Mouse (Mus musculus): ENCODE measurements around the gene Ggt6.
A peak's percentile ranks its signal among the peaks of the same experiment; 100 is the strongest.
"Not testable (repeated sequence)": the region's sequence is repeated elsewhere in the genome, so short reads cannot be mapped to it uniquely, and the experiment has no call there.

The Ggt6 gene

GRCm38 (mm10) chr11:72410521-72411092 is 24.7 kb upstream of the Ggt6 start:
- peak; percentile 80 for DNase-seq (ENCODE audit: low read depth, low spot score)

- peak; percentile 96 for DNase-seq (ENCODE audit: low read depth, low spot score)
These were observed 24.0 kb upstream of the Ggt6 start, which contains the start of gene Smtnl2 for GRCm38 (mm10) chr11:72411093-72411921. Smtnl2 (minus strand) TSS chr11:72411713.

GRCm38 (mm10) chr11:72411945-72412344 is 23.4 kb upstream of the Ggt6 start:
- no peak for DNase-seq (ENCODE audit: low read depth, low spot score)

GRCm38 (mm10) chr11:72413016-72413415 is 22.3 kb upstream of the Ggt6 start:
- no peak for DNase-seq (ENCODE audit: low read depth, low spot score)

GRCm38 (mm10) chr11:72413601-72414190 is 21.6 kb upstream of the Ggt6 start:
- DNase-seq (ENCODE audit: low read depth, low spot score), result no peak

GRCm38 (mm10) chr11:72415155-72415554 is 20.2 kb upstream of the Ggt6 start:
- DNase-seq (ENCODE audit: low read depth, low spot score), result no peak

DNA sequence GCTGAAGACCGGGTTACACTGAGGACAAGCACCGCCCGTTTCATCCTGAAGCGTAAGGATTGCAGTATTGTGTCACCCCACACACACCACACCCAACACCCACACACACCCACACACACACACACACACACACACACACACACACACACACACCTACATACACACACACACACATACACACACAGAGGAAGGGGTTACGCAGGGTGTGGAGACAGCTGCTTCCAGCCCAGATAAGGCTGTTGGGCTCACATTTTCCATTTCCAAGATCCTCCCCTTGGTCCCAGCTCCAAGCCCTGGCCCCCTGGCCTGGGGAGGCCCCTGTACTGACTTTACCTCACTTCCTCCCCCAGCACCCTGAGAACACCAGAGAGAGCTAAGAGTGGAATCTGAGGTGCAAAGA is 18.7 kb upstream of the Ggt6 start:
- no peak for DNase-seq (ENCODE audit: low read depth, low spot score)

GRCm38 (mm10) chr11:72417376-72417775 is 17.9 kb upstream of the Ggt6 start:
- no peak for DNase-seq (ENCODE audit: low read depth, low spot score)

GRCm38 (mm10) chr11:72418227-72418626 is 17.1 kb upstream of the Ggt6 start:
- DNase-seq (ENCODE audit: low read depth, low spot score), result no peak

DNA sequence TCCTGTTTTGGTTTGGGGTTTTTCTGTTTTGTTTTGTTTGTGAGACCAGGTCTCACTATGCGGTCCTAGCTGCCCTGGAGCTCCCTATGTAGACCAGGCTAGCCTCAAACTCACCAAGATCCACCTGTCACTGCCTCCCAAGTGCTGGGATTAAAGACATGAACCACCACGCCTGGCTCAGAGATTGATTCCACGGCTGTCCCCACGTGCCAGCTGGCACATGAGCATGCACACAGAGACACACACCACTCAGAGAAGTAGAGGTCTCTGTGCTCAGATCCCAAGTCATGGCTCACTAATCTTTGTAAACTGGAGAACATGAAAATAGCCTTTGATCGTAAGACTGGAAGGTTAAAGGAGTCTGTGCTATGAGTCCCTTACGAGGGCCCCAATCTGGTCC is 16.3 kb upstream of the Ggt6 start:
- no peak for DNase-seq (ENCODE audit: low read depth, low spot score)

DNA sequence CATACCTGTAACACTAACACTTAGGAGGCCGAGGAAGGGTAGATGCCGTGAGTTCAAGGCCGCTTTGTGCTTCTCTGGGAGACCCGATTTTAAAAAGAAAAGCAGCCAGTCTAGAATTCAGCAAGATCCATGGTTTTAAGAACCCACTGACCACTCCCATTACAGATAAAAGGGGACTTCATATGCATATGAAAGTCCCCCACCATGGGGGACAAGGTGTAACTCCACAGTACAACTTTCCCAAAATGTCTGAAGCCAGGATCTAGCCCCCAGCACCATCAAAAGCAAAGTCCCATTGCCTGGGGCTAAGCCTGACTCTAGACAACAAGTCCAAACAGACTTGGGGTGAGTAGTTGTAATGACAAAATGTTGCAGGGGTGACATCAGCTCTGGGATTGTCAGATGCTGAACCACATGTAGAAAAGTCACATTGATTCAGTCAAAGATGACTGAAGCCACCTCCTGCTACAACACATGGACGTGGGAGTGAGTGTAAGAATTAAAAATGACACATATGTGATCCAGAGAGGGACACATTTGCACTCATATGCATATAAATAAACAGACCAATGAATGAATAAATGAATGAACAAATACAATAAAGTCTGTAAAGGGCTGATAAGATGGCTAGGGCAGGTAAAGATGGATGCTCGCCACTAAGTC is 14.7 kb upstream of the Ggt6 start:
- DNase-seq (ENCODE audit: low read depth, low spot score), result peak; percentile 94

DNA sequence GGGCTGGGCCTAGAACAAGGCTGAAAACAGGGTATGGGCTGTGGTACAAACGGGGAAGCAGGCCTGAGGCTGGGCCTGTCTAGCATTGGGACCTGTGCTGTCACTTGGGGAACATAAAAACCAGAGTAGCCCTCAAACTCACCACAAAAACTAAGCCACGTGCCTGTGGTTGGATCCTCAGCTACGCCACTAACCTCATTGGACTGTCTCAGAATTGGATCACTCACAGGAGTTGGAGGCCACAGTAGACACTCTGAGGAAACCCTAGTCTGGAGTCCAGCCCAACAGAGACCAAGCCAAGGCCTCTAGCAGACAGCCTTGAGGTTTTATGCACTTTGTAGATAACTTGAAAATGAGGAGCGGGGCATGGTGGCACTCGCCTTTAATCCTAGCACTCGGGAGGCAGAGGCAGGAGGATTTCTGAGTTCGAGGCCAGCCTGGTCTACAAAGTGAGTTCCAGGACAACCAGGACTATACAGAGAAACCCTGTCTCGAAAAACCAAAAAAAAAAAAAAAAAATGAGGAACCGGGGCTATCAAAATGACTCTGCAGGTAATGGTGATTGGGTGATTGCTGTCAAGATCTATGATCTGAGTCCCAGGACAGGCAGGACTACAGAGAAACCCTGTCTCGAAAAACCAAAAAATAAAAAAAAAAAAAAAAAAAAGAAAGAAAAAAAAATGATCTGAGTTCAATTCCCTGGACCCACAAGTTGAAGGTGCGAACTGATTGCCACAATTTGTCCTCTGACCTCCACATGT is 13.6 kb upstream of the Ggt6 start:
- DNase-seq (ENCODE audit: low read depth, low spot score), result no peak

DNA sequence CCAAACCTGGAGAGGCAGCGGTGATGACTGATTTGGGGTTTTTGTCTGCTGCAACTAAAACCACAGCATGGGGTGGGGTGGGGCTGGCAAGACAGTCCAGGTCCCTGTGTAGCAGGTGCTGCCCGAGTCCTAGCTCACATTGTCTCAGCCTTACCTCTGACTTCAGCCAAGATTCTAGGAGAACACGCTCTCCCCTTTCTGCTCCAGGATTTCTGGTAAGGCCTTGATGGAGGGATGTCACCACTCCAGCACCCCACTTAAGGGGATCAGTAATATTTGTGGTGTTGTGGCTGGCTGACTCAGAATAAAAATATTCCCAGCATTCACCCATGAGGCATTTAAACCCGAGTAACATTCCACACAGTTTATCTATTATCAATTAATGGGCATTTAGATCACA is 11.6 kb upstream of the Ggt6 start:
- peak; percentile 64 for DNase-seq (ENCODE audit: low read depth, low spot score)

GRCm38 (mm10) chr11:72425201-72425600 is 10.1 kb upstream of the Ggt6 start:
- no peak for DNase-seq (ENCODE audit: low read depth, low spot score)

GRCm38 (mm10) chr11:72426884-72427283 is 8.4 kb upstream of the Ggt6 start:
- DNase-seq (ENCODE audit: low read depth, low spot score), result no peak

DNA sequence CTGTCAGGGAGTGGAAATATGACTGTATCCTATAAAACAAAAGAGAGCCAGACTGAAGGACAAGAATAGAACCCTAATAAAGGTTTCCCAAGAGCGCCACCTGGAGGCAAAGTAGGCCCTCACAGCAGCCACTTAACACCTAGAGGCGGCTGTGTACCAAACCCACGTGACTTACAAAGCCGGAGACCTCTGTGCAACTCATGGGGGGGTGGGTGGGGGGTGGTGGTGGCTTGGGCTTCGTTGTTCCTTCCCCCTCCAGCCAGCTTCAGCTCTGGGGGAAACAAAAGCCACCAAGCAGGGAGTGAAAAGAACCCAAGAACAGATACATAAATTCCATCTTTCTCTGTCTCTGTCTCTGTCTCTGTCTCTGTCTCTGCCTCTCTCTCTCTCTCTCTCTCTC is 6.6 kb upstream of the Ggt6 start:
- peak; percentile 91 for DNase-seq (ENCODE audit: low read depth, low spot score)

DNA sequence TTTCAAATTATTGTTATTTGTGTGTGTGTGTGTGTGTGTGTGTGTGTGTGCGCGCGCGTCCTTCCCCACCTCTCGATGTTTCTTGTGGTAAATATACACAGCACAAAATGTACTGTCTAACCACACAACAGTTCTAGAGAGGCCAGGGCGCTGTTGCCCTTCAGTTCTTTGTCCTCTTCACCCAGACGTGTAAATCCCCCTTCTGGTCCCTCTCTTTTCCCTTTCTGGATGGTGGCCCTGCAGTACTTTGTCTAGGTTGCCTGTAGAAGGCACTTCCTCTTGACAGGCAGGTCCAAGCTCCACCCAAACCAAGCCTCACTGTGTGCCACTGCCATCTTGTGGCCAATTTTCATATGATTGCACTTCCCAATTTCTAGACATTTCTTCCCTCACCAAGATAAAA is 6.0 kb upstream of the Ggt6 start:
- DNase-seq (ENCODE audit: low read depth, low spot score), result peak; percentile 92

- not testable (repeated sequence) for DNase-seq (ENCODE audit: low read depth, low spot score)
These were observed 4.8 kb upstream of the Ggt6 start for GRCm38 (mm10) chr11:72430311-72431068.

DNA sequence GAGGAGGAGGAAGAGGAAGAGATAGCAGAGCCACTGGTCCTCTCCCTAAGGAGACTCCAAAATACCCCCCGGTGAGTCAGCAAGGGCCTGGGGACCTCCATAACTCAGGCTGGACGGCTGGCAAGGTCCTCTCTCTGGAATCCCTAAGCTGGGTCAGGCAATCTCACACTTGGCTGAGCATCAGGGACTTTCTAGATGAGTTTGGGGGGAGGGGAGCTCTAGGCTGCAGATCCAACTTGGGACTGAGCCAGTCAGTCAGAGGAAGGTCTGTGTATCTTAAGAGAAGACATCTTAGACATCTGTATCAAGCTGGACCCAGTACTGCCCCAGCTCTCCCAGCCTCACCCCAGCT is 344 bp downstream of the Ggt6 start:
- no peak for DNase-seq (ENCODE audit: low read depth, low spot score)

DNA sequence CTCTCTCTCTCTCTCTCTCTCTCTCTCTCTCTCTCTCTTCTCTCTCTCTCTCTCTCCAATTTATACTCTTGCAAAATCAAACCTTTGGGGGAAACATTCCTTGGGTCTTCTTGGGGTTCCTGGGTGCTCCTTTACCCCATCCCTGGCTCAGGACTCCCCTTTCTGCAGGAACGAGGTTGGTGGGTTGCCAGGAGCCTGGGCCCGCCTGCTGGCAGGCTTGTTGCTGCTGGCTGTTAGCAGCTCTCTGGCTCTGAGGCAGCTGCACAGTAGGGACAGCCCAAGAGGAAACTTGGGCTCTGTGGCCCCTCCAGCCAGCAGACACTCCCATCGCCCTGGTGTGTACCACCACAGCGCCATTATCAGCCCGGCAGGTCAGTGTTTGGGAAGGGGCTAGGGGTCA is 945 bp downstream of the Ggt6 start:
- no peak for DNase-seq (ENCODE audit: low read depth, low spot score)
